Mouse (Mus musculus) gastrocnemius, postnatal 4 days (tissue): ENCODE data around the gene Tpm3. TPM values are rescaled to one million over a fixed set of nuclear protein-coding genes. Genes with fewer than 3 reads are reported as not detected.
"Not testable (repeated sequence)": the region's sequence is repeated elsewhere in the genome, so short reads cannot be mapped to it uniquely, and the experiment has no call there.

Experiments used
- DNase-seq, 2 experiments: peaks; one replicate each; pipeline ENCODE4 v3.0.0; 2021 to 2022; ENCODE audit warnings: low spot score in 2 of 2, mixed read lengths in 2 of 2
- total RNA-seq, 2 experiments: library from RNA; stranded (reverse); gene quantifications; 2 replicates each; pipeline ENCODE4 v1.2.3; 2021

Gene Tpm3
- total RNA-seq, 2 experiments from 2014 or later: 420 to 508 TPM

DNA sequence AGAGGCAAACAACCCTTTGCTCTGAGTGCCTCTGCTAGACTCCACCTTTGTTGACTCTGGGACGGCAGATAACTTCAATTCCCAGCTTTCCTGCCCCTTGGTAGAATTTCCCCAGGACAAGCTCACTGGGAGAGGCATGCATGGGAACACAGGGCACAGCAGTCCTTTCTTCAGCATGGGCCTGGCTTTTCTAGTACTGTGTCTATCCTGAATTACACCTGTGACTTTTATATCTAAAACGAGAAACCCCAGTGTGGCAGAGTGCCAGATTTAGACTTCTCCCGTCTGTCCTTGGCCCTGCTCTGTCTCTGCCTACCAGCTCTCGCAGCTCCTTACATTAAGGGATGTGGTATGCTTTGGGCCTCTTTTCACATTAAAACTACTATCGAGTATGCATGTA is 10.6 kb downstream of the Tpm3 start:
- no peak for DNase-seq

DNA sequence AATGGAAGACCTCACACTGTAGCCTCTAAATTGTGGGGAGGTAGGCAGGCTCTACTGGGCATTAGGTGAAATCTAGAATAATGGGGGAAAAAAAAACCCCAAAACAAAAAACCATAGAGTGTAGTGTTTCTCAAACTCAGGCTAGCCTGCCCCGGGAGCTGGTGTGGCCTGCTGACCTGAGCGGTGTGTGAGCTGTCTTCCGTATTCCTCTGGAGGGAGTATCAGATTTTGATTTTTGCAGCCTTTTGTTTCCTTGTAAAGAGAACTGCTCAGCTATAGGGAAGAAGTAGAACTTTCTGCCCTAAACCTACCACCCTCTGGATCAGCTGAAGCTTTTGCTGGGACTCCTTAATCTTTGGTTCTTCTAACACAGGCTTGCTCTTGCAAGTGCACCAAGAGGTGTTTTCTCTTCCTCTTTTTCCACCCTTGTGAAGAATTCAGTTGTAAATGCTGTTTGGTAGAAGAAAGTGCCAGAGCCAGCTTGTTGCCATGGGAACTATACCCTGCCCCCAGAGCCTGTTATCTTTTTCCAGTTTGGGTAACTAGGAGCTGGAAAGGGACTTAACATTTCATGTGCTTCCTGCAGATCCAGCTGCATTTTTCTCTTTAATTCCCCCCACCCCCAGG is 11.4 kb downstream of the Tpm3 start:
- DNase-seq: no peak

DNA sequence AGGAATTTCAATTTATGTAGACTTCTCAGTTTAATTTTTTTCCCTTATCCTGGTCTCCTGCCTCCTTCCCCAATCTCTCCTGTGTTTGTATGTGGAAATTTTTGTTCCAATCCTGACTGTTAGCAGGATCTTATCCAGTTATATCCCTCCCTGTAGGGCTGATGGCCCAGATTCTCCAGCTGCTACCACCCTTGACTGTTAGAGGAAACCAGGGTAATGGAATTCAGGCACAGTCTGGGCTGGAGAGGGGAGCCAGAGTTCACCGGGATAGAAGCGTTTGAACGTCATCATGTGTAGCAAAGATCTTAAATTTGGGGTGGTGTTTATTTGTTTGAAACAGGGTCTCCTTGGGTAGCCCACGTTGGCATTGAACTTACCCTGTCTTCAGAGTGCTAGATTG is 12.3 kb downstream of the Tpm3 start:
- peak in 1 of 2 experiments; percentile 33 for DNase-seq

DNA sequence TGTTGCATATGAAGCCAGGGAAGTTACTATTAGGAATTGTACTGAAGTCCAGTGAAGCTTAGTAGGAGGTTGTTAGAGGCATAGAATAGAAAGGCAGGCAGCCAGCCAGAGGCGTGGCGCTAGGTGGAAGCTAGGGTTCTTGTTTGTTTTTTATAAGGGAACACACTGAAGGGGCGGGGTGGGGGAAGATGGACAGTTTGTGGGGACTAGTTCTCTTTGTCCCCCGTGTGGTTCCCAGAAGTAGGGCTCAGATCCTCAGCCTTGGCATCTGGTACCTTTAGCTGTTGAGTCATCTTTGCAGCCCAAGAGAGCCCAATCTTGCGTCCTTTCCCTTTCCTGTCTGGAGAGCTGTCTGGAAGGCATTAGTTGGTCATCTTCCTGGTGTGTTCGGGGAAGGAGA is 12.8 kb downstream of the Tpm3 start:
- DNase-seq: peak in 1 of 2 experiments; percentile 19

DNA sequence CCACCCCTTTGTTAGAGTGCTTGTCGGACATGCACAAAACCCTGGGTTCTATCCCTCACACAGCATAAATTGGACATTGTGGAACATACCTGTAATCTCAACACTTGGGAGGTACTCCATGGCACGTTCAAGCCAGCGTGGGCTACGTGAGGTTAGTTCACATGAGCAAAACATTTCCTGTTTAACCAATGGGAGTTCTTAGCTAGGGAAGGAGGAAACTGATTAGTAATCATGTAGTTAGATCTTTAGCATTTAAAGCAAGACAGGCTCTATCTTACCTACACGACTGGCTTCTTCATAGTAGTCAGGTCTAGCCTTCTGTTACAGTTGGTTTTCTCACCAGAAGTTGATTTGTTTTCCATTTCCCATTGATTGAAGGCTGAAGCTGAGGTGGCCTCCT is 13.6 kb downstream of the Tpm3 start:
- no peak for DNase-seq

DNA sequence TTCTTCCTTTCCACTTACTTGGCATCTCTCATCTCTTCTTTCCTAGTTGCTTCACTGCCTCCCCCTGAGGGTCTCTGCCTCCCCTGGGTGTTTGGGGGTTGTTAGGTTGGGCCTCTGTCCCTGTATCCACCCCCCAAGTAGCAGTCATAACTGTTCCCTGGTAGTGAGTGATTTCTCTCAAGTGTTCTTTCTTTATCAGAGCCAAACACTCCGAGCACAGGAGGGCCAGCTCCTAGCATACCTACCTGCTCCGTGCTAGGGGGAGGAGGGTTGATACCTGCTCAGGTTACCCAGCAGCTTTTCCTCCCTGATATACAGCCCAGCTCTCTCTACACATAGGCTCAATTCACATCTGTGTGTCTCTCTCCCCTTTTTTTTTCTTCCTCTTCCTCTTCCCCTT is 16.2 kb downstream of the Tpm3 start:
- no peak for DNase-seq

DNA sequence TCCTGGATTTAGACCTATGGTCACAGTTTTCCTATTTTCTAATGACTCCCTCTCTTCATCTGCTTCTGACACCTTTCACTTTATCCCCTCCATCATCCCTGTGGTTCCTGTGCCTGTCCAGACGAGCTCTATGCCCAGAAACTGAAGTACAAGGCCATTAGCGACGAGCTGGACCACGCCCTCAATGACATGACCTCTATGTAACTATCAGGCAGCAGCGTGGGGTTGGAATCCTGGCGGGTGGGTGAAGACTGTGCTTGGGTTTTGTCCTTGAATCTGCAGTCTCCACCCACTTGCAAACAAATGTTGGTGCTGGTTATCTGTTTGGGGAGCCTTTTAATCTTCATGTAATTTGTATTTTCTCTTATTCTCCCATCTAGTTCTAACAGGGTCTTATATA is 18.4 kb downstream of the Tpm3 start:
- no peak for DNase-seq

DNA sequence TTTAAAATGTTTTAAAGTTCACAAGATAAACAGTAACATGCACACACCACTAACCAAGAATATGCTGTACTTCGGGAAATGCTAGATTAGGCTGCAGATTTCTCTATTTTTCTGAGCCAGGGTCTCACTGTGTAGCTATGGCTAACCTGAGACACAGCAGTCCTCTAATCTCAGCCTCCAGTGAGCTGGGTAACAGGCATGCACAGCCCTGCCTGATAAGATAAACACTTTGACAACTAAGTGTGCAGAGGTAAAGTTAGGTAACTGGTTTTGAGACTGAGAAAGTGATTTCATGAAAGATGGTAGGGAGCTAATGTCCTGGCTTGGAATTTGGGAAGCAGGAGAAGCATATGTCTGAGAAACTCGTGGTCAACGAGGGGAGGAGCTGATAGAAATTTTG is 22.0 kb downstream of the Tpm3 start:
- DNase-seq: no peak

DNA sequence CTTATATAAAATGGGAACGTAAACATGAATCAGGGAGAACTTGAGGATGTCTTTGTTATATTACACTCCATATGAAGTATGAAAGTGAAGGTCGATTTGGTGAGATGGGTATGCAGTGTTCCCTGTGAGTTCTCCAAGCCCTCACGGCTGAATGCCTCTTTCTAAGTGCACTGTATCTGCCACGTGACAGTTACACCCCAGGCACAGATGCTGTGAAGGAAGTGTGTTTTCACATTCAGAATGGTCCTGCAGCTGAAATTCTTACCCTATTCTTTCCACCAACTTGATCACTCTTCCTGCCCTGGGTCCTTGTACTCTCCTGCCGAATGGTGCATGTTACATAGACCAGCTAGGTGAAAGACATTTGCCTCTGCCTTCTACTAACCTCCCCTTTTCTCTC is 25.5 kb downstream of the Tpm3 start:
- DNase-seq: no peak

DNA sequence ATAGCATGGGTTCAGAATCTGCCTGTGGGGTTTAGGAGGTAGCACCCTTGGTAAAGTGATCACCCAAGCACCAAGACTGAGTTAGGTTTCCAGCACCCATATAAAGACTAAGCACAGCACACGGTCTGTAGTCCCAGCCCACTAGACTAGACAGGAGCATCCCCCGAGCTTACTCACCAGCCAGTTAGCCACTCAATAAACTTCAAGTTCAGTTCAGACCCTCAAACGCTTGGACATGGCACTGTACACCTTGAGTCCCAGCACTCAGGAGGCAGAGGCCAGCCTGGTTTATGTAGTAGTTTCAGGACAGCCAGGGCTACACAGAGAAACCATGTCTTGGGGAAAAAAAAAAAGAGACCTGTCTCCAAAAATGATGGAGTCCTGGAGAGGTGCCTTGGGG is 28.6 kb downstream of the Tpm3 start:
- no peak for DNase-seq

DNA sequence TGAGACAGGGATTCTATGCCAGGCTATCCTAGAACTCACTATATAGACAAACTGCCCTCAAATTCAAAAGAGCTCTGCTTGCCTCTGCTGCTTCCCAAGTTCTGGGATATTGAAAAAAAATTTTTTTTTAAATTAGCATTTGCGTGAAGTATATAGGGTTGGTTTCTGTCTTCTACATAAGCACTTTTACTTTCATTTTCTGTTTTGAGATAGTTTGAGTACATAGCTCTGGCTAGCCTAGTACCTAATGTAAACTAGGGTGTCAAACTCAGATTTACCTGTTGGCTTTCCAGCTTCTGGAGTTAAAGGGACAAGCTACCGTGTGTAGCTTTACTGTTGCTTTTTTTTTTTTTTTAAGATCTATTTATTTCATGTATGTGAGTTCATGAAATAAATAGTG is 29.2 kb downstream of the Tpm3 start:
- no peak for DNase-seq

DNA sequence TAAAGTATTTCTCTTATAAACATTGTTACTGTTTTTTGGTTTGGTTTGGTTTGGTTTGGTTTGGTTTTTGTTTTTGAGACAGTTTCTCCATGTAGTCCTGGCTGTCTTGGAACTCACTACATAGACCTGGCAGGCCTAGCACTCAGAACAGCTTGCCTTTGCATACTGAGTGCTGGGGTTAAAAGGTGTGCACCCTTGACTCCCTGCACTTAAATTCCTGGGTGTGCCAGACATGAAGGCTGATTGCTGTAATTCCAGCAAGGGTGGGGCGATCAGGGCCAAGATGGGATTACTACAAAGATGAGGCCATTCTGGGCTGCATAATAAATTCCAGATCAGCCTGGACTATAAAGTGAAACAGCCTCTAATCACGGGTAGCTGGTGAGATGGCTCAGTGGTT is 29.8 kb downstream of the Tpm3 start:
- no peak for DNase-seq

DNA sequence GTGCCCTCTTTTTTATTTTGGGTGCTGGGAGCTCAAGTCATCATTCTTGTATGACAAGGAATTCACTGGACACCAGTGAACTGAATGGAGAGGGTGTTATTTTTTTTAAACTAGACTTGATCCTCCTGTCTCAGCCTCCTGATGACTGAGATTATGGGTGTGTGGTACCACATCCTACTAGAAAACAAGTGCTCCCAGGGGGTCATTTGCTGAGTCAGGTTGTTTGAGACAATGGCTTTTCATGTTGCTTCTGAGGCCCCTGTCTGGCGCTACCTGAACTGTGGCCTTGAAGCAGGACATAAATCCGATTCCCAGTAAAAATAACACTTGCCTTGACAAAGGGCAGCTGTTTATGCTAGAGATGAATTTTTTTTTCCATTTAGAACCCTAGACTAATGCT is 30.7 kb downstream of the Tpm3 start:
- no peak for DNase-seq

DNA sequence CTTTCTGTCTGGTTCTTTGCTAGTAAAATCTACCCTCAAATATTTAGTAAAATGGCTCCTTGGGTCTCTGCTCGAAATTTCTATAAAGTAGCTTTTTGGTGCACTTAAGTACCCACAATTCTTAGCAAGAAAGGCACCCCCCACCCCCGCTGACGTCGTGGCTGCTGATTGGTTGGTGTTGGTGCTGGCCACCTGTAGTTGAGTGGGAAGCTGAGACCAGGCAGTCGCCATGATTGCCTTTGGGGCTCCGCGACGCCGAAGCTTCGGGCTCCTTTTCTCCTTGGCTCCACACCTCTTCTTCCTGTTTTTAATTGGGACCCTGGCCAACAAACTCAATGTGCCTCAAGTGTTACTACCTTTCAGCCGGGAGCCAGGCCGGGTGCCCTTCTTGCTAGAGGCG is 31.5 kb downstream of the Tpm3 start, which contains the start of gene Nup210l:
Gene Nup210l (plus strand): TSS at position 195 of the 400 bp plus-strand sequence.
- no peak for DNase-seq

DNA sequence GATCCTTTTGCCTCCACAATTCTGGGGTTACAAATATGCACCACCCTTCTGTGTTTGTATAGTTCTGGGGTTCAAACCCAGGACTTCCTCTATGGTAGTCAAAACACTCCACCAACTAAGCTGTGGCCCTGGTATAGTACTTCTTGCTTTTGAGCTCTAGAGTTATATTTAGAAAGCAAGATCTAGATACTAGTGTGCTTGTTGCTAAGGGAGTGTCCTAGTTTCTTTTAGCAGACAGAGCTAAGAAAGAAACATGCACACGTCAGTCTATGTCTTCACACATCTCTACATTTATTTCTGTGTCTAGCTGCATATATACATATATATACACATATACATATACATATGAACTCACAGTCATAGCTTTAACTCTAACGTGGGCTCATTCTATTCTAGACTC is 39.3 kb downstream of the Tpm3 start:
- no peak for DNase-seq

DNA sequence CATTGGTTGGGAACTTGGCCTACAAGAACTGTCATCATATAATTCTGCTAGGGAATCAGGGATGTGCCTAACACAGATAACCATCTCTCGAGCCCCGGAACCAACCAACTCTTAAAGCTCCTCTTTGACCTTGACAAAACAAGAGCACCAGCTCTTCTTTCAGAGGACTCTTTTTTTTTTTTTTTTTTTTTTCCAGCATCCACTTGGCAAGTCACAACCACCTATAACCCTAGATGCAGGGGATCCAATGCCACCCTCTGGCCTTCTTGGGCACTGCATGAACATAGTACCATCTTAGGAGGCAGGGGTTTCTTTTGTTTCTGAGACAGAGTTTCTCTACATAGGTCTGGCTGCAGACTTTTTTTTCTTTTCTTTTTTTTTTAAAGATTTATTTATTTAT is 41.9 kb downstream of the Tpm3 start:
- no peak for DNase-seq

DNA sequence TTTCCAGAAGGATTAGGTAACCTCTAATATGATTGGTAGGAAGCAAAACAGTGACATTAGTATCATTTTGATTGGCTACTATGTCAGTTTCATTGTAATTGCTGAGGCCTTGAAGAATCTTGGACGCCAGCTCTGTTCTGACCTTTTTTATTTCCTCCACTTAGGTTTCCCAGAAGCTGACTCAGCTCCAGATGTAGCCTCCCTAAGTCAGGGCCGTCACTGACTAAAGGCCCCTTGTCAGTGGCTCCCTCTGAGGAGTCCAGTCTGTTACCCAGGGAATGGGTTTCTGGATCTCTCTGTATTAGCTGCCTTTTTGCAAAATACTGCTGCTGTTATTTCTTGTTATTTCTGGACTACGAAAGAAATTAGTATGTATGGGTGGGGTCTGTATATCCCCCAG is 43.1 kb downstream of the Tpm3 start:
- no peak for DNase-seq

DNA sequence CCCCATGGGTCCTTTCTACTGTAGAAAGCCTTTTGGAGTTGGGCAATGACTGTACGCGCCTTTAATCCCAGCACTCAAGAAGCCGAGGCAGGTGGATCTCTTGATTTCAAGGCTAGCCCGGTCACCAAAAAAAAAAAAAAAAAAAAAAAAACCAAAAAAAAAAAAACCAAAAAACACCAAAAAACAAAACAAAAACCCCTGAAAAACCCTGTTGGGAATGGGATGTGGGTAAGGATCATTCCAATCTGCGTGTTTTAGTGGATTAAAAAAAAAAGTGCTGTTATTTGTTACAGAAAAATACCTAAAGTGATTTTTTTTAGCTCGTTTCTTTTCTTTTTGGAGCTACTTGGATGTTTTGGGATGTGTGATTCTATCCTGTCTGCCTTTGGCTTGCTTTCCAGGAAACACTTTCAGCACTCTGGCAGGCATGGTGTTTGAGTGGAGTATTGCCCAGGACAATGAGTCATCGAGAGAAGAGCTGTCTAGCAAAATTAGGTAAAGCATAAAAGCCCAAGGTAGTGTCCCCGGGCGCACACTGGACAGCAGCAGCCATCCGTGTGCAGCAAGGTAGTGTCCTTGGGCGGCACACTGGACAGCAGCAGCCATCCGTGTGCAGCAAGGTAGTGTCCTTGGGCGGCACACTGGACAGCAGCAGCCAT is 45.8 kb downstream of the Tpm3 start:
- peak in 1 of 2 experiments; percentile 15 for DNase-seq

DNA sequence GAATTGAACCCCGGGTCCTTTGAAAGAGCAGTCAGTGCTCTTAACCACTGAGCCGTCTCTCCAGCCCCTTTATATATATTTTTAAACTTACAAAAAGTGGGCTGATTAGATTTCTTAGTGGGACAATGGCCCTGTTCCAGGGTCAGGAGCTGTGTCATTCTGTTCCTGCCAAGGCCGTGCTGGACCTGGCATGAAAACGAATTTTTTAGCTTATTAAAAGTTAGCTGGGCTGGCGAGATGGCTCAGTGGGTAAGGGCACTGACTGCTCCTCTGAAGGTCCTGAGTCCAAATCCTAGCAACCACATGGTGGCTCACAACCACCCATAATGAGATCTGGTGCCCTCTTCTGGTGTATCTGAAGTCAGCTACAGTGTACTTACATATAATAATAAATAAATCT is 49.6 kb downstream of the Tpm3 start:
- not testable (repeated sequence) for DNase-seq

DNA sequence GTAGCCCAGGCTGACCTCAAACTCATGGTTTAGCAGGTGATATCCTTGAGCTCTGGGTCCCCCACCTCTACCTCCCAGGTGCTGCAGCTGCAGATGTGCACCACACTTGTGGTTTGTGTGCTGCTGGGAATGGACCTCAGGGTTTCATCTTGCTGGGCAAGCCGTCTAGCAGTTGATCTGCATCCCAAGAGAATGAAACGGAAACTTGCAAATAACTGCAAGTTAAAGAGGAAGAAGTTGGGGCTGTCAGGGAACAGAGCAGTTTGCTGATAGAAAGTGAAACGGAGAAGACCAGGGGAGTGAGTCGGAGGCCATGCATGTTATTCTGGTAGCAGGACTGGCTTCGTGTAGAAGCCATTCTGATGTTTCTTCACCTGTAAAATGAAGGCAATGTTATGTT is 53.3 kb downstream of the Tpm3 start:
- no peak for DNase-seq

DNA sequence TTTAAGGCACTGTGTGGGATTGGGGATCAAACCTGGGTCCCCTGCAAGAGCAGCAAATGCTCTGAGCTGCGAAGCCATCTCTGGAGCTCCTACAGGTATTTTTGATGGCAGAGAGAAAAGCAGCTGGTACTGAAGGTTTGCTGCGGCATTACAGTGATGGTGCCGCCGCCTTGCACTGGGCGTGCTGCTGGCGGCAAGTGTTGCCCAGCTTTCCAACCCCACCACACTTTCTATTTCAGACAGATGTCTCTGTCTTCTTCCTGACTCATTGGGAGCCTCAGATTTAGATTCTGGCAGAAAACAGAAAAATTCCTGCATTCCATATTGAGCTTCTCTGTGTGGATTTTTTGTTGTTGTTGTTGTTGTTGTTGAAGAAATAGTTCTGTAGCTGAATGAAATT is 55.4 kb downstream of the Tpm3 start:
- DNase-seq: no peak

DNA sequence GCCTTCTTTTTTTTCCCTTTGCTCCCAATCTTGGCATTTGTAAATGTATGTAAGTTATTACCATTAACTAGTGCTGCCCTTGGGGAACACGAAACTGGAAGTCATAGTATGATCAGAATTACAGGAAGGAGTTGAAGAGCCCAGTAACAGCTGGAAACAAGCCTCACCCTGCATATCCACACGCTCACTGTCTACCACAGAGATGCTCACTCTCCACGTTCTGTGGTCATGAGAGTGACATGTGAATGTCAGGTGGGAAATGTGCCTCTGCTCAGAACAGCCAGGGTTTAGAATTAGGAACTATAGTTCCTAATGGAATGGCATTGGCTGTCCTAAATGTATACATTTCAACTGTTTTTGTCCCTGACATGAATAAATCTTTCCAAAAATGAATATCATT is 60.3 kb downstream of the Tpm3 start:
- no peak for DNase-seq

DNA sequence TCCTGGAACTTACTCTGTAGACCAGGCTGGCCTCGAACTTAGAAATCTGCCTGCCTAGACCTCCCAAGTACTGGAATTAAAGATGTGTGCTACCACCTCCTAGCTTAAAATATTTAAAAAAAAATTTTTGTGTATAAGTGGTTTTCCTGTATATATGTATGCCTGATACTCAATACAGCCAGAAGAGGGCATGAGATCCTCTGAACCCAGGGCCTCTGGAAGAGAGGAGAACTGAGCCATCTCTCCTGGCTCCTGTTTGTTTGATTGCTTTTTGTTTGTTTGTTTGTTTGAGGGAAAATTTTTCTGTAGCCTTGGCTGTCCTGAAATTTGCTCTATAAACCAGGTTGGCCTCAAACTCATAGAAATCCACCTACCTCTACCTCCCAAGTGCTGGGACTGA is 60.9 kb downstream of the Tpm3 start:
- DNase-seq: no peak
